Mouse (Mus musculus) midbrain, embryonic 16.5 days (tissue): ENCODE measurements around the gene Arid3c. TPM values are rescaled to one million over a fixed set of nuclear protein-coding genes. Genes with fewer than 3 reads are reported as not detected.
A peak's percentile ranks its signal among the peaks of the same experiment; 100 is the strongest.

ENCODE experiments used
- ATAC-seq: fragments of 200-750 bp; cut with Nextera tagmentation; 2 replicates; pipeline ENCODE4 v1.8.0; 2017; ENCODE audit warnings: moderate TSS enrichment
- H3K27ac ChIP-seq: fragments of 300-500 bp; sonication (generic); 2 replicates; pipeline ENCODE4 v1.5.1; 2014; ENCODE audit warnings: mild to moderate bottlenecking, low read length, mixed read lengths
- H3K27me3 ChIP-seq: fragments of 300-500 bp; sonication (generic); 2 replicates; pipeline ENCODE4 v1.6.1; 2014; ENCODE audit warnings: low read depth, low read length, mixed read lengths; ENCODE audit not compliant: control insufficient read depth, insufficient read depth
- H3K36me3 ChIP-seq: fragments of 300-500 bp; sonication (generic); 2 replicates; pipeline ENCODE4 v1.6.1; 2014; ENCODE audit warnings: mild to moderate bottlenecking, low read length, moderate library complexity, mixed read lengths; ENCODE audit not compliant: control insufficient read depth, insufficient read depth
- H3K4me1 ChIP-seq: fragments of 300-500 bp; sonication (generic); 2 replicates; pipeline ENCODE4 v1.6.1; 2014; ENCODE audit warnings: mild to moderate bottlenecking, low read length, mixed read lengths; ENCODE audit not compliant: control insufficient read depth, insufficient read depth
- H3K4me2 ChIP-seq: fragments of 300-500 bp; sonication (generic); 2 replicates; pipeline ENCODE4 v1.6.1; 2014; ENCODE audit warnings: mild to moderate bottlenecking, low read length, mixed read lengths
- H3K4me3 ChIP-seq: fragments of 300-500 bp; sonication (generic); 2 replicates; pipeline ENCODE4 v1.5.1; 2014; ENCODE audit warnings: low read depth, mild to moderate bottlenecking, low read length, moderate library complexity, mixed read lengths
- H3K9ac ChIP-seq: fragments of 300-500 bp; sonication (generic); 2 replicates; pipeline ENCODE4 v1.6.1; 2014; ENCODE audit warnings: low read depth, low read length, mixed read lengths
- H3K9me3 ChIP-seq: fragments of 300-500 bp; sonication (generic); replicated peaks from 2 replicates; pipeline ENCODE4 v1.6.1; 2014; ENCODE audit warnings: mild to moderate bottlenecking, low read length, mixed read lengths; ENCODE audit not compliant: control insufficient read depth, poor library complexity, severe bottlenecking
- WGBS: fragments of 180-500 bp; shearing (Covaris S2); extraction: QIAGEN DNeasy Blood & Tissue Kit; methylation state at CpG from one replicate; pipeline ENCODE4 v1.1.7; 2014; 5-methylcytosine and 5-hydroxymethylcytosine counted together
- polyA plus RNA-seq: library from polyadenylated mRNA; unstranded; fragments of >200 nt; fragmentation: Nextera tagmentation; extraction: Ambion mirVana; gene quantifications from 2 replicates; pipeline ENCODE4 v1.2.1, GENCODE M21; 2015

Arid3c gene
- polyA plus RNA-seq, 1 experiment from 2014 or later, result 1.2 TPM

DNA sequence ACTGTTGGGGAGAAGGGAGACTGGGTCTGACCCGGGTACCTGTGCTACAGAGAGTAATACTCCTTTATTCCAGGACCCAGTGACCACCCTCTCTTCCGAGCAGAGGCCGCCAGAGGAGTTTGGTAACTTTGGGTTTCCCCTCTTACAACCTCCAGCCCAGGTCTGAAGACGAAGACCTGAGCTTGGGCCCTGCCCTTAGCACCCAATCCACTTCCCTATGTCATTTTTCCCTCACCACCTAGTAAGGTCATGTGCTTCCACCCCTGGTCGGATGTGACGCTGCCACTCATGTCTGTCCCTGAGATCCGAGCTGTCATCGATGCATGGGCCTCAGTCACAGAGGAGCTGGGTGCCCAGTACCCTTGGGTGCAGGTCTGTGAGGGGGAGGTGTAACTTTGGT is 25.5 kb upstream of the Arid3c start:
- no peaks in the 10 kb centered on the region for H3K27me3 ChIP-seq
- peak overlapping the region; percentile 58 for H3K4me2 ChIP-seq
- H3K9me3 ChIP-seq, result no peaks in the 10 kb centered on the region
- H3K27ac ChIP-seq, result no peak overlapping the region
- WGBS, result 82% methylated on average over 8 of the region's 8 CpGs
- H3K9ac ChIP-seq, result peak overlapping the region; percentile 75
- H3K4me1 ChIP-seq, result peaks cover 23% of the 10 kb centered on the region
- H3K4me3 ChIP-seq, result peak overlapping the region; percentile 66
- no peaks in the 10 kb centered on the region; the same call in 1 of the 2 replicates for H3K36me3 ChIP-seq
- ATAC-seq, result peak; percentile 8; the same call in 1 of the 2 replicates

- H3K36me3 ChIP-seq, result no peaks in the 10 kb centered on the region; the same call in 1 of the 2 replicates
- H3K27me3 ChIP-seq, result no peaks in the 10 kb centered on the region
- peak within 1 kb of the TSS; percentile 75 for H3K9ac ChIP-seq
- whole genome bisulfite sequencing, result under 1% methylated on average over 55 of the region's 57 CpGs
- H3K4me1 ChIP-seq, result peaks cover 16% of the 10 kb centered on the region
- H3K4me3 ChIP-seq, result peak within 1 kb of the TSS; percentile 66
- peak; percentile 84 for ATAC-seq
- peak within 1 kb of the TSS; percentile 58 for H3K4me2 ChIP-seq
- H3K27ac ChIP-seq, result peak within 1 kb of the TSS; percentile 83
- H3K9me3 ChIP-seq, result no peaks in the 10 kb centered on the region
Measured at GRCm38 (mm10) chr4:41755338-41756305, 24.7 kb upstream of the Arid3c start, which contains the start of gene Sigmar1. Sigmar1 (minus strand) TSS chr4:41756157.

DNA sequence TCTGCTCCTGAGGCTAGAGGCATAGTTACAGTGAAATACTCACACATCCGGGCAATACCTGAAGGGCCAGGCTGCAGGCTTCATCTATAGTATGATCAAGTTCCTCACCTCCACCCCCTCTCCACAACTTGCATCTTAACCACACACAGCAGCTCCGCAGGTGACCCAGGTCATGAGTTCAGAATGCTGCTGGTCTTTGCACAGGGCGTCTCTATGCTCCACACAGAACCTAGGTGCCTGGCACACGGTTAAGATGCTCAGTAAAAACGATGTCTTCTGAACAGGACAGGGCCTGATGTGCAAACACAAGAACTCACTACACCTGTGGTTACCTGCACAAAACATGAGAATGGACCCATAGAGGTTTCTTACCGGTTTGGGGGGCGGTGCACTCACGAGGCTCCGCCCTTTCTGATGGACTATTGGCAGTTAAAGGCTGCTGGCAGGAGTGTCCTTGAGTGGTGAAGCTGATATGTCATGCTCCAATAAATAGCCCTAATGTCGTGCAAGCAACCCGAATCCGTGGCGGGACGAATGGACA is 23.9 kb upstream of the Arid3c start, which contains the start of gene Galt:
Gene Galt, plus strand, starts transcription at position 432 of the 541 bp plus-strand sequence.
- Histone ChIP-seq H3K4me3 (peak within 1 kb of the TSS; percentile 66), H3K4me2 (peak within 1 kb of the TSS; percentile 58), H3K9me3 (no peaks in the 10 kb centered on the region), H3K9ac (peak within 1 kb of the TSS; percentile 75), H3K27me3 (no peaks in the 10 kb centered on the region), H3K36me3 (no peaks in the 10 kb centered on the region; the same call in 1 of the 2 replicates), H3K4me1 (peaks cover 9% of the 10 kb centered on the region), H3K27ac (peak within 1 kb of the TSS; percentile 83)
- ATAC-seq, result peak; percentile 81
- 12% methylated on average over 14 of the region's 14 CpGs for WGBS

DNA sequence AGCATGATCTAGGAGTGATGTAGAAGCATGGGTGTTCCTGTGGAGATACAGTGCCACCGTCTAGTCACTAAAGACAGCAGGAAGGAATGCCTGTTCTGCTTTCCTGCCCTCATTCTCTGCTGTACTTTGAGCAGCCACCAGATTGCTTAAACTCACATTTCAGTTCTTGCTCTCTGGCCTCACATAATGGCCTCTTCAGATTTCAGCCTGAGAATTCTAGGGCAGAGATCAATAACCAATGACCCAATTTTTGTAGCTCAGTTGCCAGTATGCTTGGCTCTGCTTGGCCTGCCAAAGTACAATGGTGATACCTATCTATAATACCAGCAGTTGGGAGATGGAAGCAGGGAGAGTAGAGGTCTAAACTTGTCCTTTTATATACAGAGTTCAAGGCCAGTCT is 14.1 kb upstream of the Arid3c start:
- Histone ChIP-seq H3K27ac (no peak overlapping the region), H3K4me1 (peaks cover 8% of the 10 kb centered on the region), H3K9ac (no peak overlapping the region), H3K4me2 (no peak overlapping the region), H3K36me3 (no peaks in the 10 kb centered on the region), H3K4me3 (no peak overlapping the region), H3K9me3 (no peaks in the 10 kb centered on the region), H3K27me3 (no peaks in the 10 kb centered on the region)
- ATAC-seq, result no peak
- WGBS, result 90% methylated on average over 1 of the region's 1 CpGs

DNA sequence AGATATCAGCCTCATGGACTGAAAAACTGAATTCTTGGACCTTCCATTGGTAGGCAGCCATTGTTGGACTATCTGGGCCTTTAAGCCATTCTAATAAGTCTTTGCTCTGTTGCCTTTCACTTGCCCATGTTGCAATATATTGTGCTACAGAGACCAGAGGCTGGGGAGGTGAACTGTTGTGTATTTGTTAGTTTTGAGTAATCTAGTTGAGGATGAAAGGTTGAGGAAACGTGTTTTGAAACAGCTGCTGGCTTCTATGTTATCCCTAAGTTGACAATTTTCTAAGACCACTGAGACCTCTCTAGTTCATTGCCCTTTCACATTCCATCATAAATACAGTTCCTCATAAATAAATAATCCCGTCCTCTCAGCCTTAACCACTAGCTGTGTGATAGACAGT is 13.2 kb upstream of the Arid3c start:
- no peak for ATAC-seq
- Histone ChIP-seq H3K4me2 (no peak overlapping the region), H3K9ac (no peak overlapping the region), H3K9me3 (no peaks in the 10 kb centered on the region), H3K36me3 (no peaks in the 10 kb centered on the region), H3K27me3 (no peaks in the 10 kb centered on the region), H3K4me3 (no peak overlapping the region), H3K27ac (no peak overlapping the region), H3K4me1 (peaks cover 16% of the 10 kb centered on the region)
- 74% methylated on average over 2 of the region's 2 CpGs for WGBS

- Histone ChIP-seq H3K9me3 (no peaks in the 10 kb centered on the region), H3K4me1 (peaks cover 16% of the 10 kb centered on the region), H3K9ac (peak overlapping the region; percentile 89), H3K4me2 (peak overlapping the region; percentile 71), H3K27ac (peak overlapping the region; percentile 88), H3K4me3 (peak overlapping the region; percentile 89), H3K27me3 (no peaks in the 10 kb centered on the region), H3K36me3 (peaks cover 3% of the 10 kb centered on the region; the same call in 1 of the 2 replicates)
- WGBS, result 0% methylated on average over 27 of the region's 27 CpGs
- peak; percentile 97 for ATAC-seq
Measured at GRCm38 (mm10) chr4:41741158-41741560, 10.2 kb upstream of the Arid3c start.

DNA sequence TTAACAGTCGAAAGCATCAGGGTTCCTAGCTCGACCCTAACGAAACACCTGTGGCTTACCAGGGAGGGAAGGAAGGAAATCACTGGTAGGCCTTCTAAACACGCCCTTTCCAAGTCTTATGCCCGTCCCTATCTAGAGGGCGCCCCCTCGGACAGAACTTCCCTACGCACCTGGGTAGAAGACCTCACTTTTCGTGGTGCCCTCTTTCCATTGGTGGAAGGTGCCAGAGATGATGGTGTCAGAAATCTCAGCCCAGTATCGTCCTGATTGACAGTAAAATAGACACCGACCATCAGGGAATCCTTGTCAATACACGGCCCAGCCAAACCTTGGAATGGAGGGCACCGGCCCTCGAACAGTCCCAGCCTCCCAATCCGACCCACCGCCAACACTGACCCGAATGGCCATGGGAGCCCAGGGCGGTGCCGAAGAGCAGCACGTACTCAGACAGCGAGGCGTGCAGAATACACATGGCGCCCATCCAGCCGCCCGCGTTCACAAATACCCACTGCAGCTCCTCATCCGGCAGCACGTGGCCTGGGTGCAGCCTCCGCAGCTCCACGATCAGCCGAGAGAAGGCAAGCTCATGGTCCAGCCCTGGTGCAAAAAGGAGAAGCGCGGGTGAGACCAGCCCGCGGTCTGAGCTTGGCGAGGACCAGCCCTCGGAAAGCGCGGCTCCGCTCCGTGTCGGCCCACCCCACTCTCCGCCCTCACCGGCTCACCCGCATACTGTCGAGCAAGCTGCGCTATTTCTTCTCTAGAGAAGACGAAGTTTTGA is 9.6 kb upstream of the Arid3c start:
- H3K9ac ChIP-seq, result peak overlapping the region; percentile 89
- no peaks in the 10 kb centered on the region for H3K27me3 ChIP-seq
- H3K4me3 ChIP-seq, result peak overlapping the region; percentile 89
- H3K4me1 ChIP-seq, result peaks cover 16% of the 10 kb centered on the region
- WGBS, result under 1% methylated on average over 48 of the region's 48 CpGs
- H3K27ac ChIP-seq, result peak overlapping the region; percentile 88
- H3K9me3 ChIP-seq, result no peaks in the 10 kb centered on the region
- peak overlapping the region; percentile 71 for H3K4me2 ChIP-seq
- H3K36me3 ChIP-seq, result peaks cover 3% of the 10 kb centered on the region; the same call in 1 of the 2 replicates
- ATAC-seq, result peak; percentile 82

- Histone ChIP-seq H3K4me2 (peak overlapping the region; percentile 71), H3K9me3 (no peaks in the 10 kb centered on the region), H3K4me1 (peaks cover 16% of the 10 kb centered on the region), H3K36me3 (peaks cover 3% of the 10 kb centered on the region; the same call in 1 of the 2 replicates), H3K9ac (0 out of 2 replicates have a peak overlapping the region, but pooled peaks have one; percentile 89), H3K27ac (no peak overlapping the region), H3K4me3 (no peak overlapping the region), H3K27me3 (no peaks in the 10 kb centered on the region)
- no peak for ATAC-seq
- WGBS, result 97% methylated on average over 13 of the region's 13 CpGs
Measured at GRCm38 (mm10) chr4:41739260-41739659, 8.3 kb upstream of the Arid3c start.
